Mouse (Mus musculus): ENCODE results near the gene Col7a1. TPM values are rescaled to one million over a fixed set of nuclear protein-coding genes. Genes with fewer than 3 reads are reported as not detected.

Gene Col7a1
- polyA plus RNA-seq, 1 experiment: 0.78 TPM

DNA sequence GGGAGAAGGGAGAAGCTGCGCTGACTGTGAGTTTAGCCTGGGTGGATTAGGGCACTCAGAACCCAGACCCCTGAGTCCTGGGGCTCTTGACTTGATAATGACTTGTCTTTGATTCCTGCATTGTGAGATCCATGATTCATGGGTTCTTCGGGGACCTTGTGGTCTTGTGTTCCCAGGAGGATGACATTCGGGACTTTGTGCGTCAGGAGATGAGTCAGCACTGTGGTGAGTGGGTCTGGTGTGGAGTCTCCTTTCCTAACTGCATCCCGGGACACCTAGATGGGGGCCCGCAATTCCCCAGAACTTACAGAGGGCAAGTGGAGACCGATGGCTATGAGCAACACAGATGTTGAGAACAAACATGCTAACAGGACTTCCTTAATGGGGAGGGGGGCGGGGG, 29.1 kb downstream of the Col7a1 start:
- no peak for TF ChIP-seq POLR2A (IDR thresholded peaks at IDR 0.05; ENCODE audit: borderline replicate concordance, low read depth, low read length)
- TF ChIP-seq CTCF (IDR thresholded peaks at IDR 0.05; ENCODE audit: low read depth, low read length): no peak
- Histone ChIP-seq H3K27ac (ENCODE audit: insufficient read depth, low read depth, low read length) (no peak overlapping the region), H3K4me1 (ENCODE audit: control insufficient read depth, insufficient read depth, low read length) (peaks cover 12% of the 10 kb centered on the region), H3K4me3 (ENCODE audit: insufficient read depth, low read length) (no peak overlapping the region)

DNA sequence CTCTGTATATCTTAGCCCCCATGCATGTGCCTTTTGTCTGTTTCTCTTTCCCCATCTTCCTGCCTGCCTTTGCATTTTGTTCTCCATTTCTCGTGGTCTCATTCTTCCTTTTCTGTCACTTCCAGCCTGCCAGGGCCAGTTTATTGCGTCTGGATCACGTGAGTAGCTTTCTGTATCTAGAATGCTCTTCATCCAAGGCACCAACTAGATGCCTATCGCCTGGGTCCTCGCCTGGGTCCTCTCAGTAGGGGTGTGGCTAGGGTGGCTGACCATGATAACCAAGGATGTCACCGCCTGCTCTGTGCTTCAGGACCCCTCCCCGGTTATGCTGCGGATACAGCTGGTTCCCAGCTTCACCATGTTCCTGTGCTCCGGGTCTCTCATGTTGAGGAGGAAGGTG, 29.8 kb downstream of the Col7a1 start:
- H3K4me3 ChIP-seq (ENCODE audit: insufficient read depth, low read length): no peak overlapping the region
- TF ChIP-seq CTCF (IDR thresholded peaks at IDR 0.05; ENCODE audit: low read depth, low read length): no peak
- TF ChIP-seq POLR2A (IDR thresholded peaks at IDR 0.05; ENCODE audit: borderline replicate concordance, low read depth, low read length): no peak
- H3K27ac ChIP-seq (ENCODE audit: insufficient read depth, low read depth, low read length): no peak overlapping the region
- peaks cover 12% of the 10 kb centered on the region for H3K4me1 ChIP-seq (ENCODE audit: control insufficient read depth, insufficient read depth, low read length)

DNA sequence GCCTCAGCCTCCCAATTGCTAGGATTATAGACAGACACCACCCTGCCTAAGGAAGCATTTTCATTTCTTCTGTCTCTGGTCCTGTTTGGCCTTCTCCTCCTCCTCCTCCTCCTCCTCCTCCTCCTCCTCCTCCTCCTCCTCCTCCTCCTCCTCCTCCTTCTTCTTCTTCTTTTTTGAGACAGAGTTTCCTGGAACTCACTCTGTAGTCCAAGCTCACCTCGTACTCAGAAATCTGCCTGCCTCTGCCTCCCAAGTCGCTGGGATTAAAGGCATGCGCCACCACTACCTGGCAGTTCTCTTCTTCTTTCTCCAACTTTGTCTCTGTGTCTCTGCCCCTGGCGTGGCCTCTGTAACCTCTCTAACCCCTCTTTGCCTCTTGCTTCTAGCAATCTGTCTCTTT, 32.3 kb downstream of the Col7a1 start, which contains the start of gene Ucn2:
Ucn2 (plus strand) TSS at position 301 of the 400 bp plus-strand sequence.
- Histone ChIP-seq H3K4me1 (ENCODE audit: control insufficient read depth, insufficient read depth, low read length) (peaks cover 30% of the 10 kb centered on the region), H3K4me3 (ENCODE audit: insufficient read depth, low read length) (no peak within 1 kb of the TSS)

DNA sequence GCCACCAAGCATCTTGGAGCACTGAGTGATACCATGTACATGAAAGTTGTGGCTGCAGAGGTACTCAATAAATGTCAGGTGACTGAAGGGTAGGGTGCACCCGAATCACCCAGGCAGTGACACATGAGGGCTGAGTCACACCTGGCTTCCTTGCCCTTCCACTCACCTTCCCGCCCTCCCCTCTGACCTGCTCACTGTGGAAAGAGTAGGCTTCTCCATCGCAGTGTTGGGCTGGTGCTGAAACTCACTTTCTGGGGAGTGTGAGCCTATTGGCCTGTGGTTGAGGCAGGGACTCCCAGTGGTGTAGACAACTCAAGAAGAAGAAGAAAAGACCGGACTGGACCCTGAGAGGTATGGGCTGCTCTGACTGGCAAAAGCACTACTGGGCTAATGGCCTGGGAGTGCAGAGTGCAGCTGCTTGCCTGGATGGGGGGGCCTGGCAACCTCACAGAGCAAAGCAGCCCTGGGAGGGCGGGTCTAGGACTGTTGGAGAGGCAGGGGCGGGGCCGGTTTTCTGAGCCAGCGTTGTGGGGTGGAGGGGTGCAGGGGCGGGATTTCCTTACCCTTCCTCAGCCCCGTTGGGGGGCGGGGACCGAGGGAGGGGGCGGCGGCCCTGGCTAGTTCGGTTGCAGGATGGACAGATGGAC, 34.4 kb downstream of the Col7a1 start:
- H3K4me3 ChIP-seq (ENCODE audit: insufficient read depth, low read length): no peak overlapping the region
- peaks cover 37% of the 10 kb centered on the region for H3K4me1 ChIP-seq (ENCODE audit: control insufficient read depth, insufficient read depth, low read length)
- no peak overlapping the region for H3K27ac ChIP-seq (ENCODE audit: insufficient read depth, low read depth, low read length)
- no peak for TF ChIP-seq CTCF (IDR thresholded peaks at IDR 0.05; ENCODE audit: low read depth, low read length)
- TF ChIP-seq POLR2A (IDR thresholded peaks at IDR 0.05; ENCODE audit: borderline replicate concordance, low read depth, low read length): no peak

More for the DNA sequence above, 32.3 kb downstream of the Col7a1 start, which contains the start of gene Ucn2:
- no peak for TF ChIP-seq CTCF (IDR thresholded peaks at IDR 0.05; ENCODE audit: low read depth, low read length)
- no peak for TF ChIP-seq POLR2A (IDR thresholded peaks at IDR 0.05; ENCODE audit: borderline replicate concordance, low read depth, low read length)
- no peak within 1 kb of the TSS for H3K27ac ChIP-seq (ENCODE audit: insufficient read depth, low read depth, low read length)

DNA sequence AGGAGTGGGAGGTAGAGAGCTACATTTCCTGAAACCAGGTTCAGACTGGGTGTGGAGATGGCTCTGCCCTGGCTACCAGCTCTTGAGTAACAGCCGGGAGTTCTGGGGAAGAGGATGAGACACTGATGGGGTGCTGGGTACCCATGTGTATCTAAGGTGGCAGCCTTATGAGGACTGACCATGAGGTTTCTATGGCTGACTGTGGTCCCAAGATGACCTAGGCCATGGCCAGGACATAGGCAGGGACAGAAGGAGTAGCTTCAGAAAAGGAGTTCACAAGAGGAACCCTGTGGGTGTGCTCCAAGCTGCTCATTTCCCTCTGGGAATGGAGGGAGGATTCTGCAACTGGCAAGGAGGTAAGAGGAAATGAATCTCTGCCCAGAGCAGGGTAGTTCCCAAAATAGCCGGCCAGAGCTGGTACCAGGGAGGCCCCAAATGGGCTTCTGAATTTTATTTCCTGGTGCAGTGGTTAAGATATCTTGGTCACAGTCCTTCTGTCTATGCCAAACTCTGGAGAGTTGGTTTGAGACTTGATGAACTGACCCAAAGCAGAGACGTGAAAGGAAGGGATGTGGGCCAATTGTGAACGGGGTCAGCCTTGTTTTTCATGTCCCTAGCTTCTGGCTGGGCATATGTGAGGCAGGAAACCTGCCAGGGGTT, 36.5 kb downstream of the Col7a1 start:
- Histone ChIP-seq H3K27ac (ENCODE audit: insufficient read depth, low read depth, low read length) (peak overlapping the region; percentile 96), H3K4me3 (ENCODE audit: insufficient read depth, low read length) (no peak overlapping the region), H3K4me1 (ENCODE audit: control insufficient read depth, insufficient read depth, low read length) (peaks cover 37% of the 10 kb centered on the region)
- TF ChIP-seq CTCF (IDR thresholded peaks at IDR 0.05; ENCODE audit: low read depth, low read length) (no peak), POLR2A (IDR thresholded peaks at IDR 0.05; ENCODE audit: borderline replicate concordance, low read depth, low read length) (no peak)

DNA sequence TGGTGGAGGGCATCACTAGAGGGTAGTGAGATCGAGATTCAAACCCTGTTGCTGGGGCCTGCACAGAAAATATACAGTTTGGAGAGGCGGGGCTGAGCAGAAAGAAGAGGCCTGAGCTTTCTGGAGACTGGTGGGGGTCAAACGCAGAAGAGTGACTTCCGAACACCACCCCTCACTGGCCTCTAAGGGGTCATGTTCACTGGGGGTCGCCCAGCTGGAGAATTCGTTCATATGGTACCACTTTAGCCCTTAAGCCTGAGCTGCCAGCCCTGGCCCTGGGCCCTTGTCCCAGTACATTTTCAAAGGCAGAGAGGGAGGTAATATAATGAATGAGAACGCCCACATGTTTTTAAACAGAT, 37.1 kb downstream of the Col7a1 start:
- Histone ChIP-seq H3K27ac (ENCODE audit: insufficient read depth, low read depth, low read length) (peak overlapping the region; percentile 96), H3K4me3 (ENCODE audit: insufficient read depth, low read length) (no peak overlapping the region), H3K4me1 (ENCODE audit: control insufficient read depth, insufficient read depth, low read length) (peaks cover 41% of the 10 kb centered on the region)
- TF ChIP-seq CTCF (IDR thresholded peaks at IDR 0.05; ENCODE audit: low read depth, low read length) (no peak), POLR2A (IDR thresholded peaks at IDR 0.05; ENCODE audit: borderline replicate concordance, low read depth, low read length) (no peak)

DNA sequence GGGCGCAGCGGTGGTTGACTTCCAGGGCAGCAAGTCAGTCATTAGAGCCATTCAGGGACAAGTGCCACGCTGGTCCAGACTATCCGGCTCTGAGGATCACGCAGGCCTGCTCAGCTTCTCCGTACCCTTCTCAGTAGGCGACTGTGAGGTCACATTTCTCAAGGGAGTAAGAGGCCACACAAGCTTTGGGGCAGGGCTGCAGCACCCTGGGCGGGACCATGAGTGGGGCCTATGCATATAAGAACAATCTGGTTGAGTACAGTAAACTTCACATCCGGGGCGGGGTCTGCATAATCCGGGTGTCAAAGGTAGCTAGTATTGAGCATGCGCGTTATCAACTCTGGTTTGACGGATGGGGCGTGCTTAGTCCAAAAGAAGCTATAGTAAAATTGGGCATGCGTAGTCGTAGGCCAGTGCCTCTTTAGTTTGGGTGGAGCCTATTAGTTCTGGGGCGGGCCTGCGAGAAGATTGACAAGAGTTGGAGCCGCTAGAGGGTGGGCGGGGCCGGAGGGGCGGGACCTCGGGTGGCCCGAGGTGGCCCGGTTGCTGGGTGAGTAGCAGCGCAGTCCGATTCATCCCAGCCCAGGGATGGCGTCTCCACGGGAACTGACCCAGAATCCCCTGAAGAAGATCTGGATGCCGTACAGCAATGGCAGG, 38.2 kb downstream of the Col7a1 start, which contains the start of gene Pfkfb4:
Pfkfb4 (plus strand) TSS at position 351 of the 657 bp plus-strand sequence.
- H3K4me3 ChIP-seq (ENCODE audit: insufficient read depth, low read length): peak within 1 kb of the TSS; percentile 86
- H3K4me1 ChIP-seq (ENCODE audit: control insufficient read depth, insufficient read depth, low read length): peaks cover 52% of the 10 kb centered on the region
- TF ChIP-seq CTCF (IDR thresholded peaks at IDR 0.05; ENCODE audit: low read depth, low read length) (no peak), POLR2A (IDR thresholded peaks at IDR 0.05; ENCODE audit: borderline replicate concordance, low read depth, low read length) (peak; percentile 88)
- peak within 1 kb of the TSS; percentile 96 for H3K27ac ChIP-seq (ENCODE audit: insufficient read depth, low read depth, low read length)

DNA sequence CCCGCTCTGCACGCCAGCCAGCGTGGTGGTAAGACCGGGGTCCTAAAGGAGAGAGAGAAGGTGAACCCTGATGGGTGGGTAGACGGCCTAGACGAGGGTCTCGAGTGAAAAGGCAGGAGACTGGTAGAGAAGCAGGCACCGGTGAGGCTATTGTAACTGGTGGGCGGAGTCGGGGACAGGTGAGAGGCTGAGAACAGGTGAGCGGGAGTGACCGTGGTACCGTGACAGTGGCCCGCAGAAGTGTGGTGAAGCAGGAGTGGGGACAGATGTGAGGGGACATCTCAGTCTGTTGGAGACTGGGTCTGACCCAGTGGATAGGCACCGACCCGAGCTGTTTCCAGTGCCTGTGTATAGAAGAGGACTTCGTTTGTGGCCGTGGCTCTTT, 38.7 kb downstream of the Col7a1 start:
- Histone ChIP-seq H3K27ac (ENCODE audit: insufficient read depth, low read depth, low read length) (peak overlapping the region; percentile 41), H3K4me3 (ENCODE audit: insufficient read depth, low read length) (peak overlapping the region; percentile 86), H3K4me1 (ENCODE audit: control insufficient read depth, insufficient read depth, low read length) (peaks cover 56% of the 10 kb centered on the region)
- no peak for TF ChIP-seq CTCF (IDR thresholded peaks at IDR 0.05; ENCODE audit: low read depth, low read length)
- TF ChIP-seq POLR2A (IDR thresholded peaks at IDR 0.05; ENCODE audit: borderline replicate concordance, low read depth, low read length): no peak

DNA sequence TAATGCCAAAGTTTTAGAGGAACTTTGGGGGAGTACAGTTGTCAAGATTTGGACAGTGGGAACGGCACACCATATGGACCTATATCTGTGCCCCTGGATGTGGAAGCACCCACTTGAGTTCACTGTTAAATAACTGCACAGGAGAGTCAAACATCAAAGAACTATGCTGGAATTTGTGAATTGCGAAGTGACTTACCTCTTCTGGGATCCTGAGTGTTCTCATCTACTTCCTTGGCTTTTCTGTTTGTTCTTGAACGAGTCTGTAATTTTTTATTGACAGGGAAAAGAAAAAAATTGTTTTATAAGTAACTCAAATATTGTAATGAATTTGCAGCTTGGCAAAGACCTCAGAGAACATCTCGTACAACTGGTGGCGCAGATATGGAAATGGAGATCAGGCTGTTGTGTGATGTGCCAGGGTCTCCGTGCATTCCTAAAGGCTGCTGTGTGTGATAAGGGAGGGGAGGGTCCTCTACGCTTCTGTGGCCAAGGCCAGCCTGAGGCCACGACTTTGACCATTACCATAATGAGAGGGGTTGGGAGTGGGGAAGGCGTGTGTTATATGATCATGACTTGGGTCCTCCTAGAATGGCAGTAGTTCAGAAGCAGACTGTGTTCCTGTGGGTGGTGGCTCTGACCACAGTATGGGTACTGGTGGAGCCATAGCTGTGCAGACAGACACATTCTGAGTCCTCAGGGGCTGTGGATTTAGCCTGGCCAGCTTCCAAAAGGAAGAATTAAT, 39.4 kb downstream of the Col7a1 start:
- Histone ChIP-seq H3K27ac (ENCODE audit: insufficient read depth, low read depth, low read length) (no peak overlapping the region), H3K4me1 (ENCODE audit: control insufficient read depth, insufficient read depth, low read length) (peaks cover 58% of the 10 kb centered on the region), H3K4me3 (ENCODE audit: insufficient read depth, low read length) (peak overlapping the region; percentile 86)
- TF ChIP-seq POLR2A (IDR thresholded peaks at IDR 0.05; ENCODE audit: borderline replicate concordance, low read depth, low read length) (no peak), CTCF (IDR thresholded peaks at IDR 0.05; ENCODE audit: low read depth, low read length) (no peak)
